Mouse (Mus musculus): ENCODE results near the gene Frmd8. TPM values are rescaled to one million over a fixed set of nuclear protein-coding genes. Genes with fewer than 3 reads are reported as not detected.

The Frmd8 gene
- polyA plus RNA-seq, 1 experiment from 2014 or later: 24.0 TPM

GRCm38 (mm10) chr19:5822834-5823205 lies 52.3 kb downstream of the Frmd8 start:
- no peak overlapping the region; the same call in 1 of the 2 replicates for H3K27ac ChIP-seq (ENCODE audit: low read depth, low read length)
- no peaks in the 10 kb centered on the region for H3K27me3 ChIP-seq (replicated peaks; ENCODE audit: control insufficient read depth, insufficient read depth, low read length)
- H3K9ac ChIP-seq (ENCODE audit: low read depth, low read length): no peak overlapping the region
- ATAC-seq: no peak
- 0 out of 2 replicates have a peak overlapping the region, but pooled peaks have one; percentile 13 for H3K4me2 ChIP-seq (replicated peaks; ENCODE audit: low read depth)
- no peak overlapping the region for H3K4me3 ChIP-seq (ENCODE audit: low read depth, low read length)
- no peak for TF ChIP-seq CTCF (IDR thresholded peaks at IDR 0.05; ENCODE audit: low read depth)
- H3K36me3 ChIP-seq (ENCODE audit: control insufficient read depth, insufficient read depth): peaks cover 12% of the 10 kb centered on the region; the same call in 1 of the 2 replicates
- WGBS: 75% methylated on average over 7 of the region's 7 CpGs
- H3K4me1 ChIP-seq (replicated peaks; ENCODE audit: control insufficient read depth, insufficient read depth, low read length): peaks cover 6% of the 10 kb centered on the region
- no peaks in the 10 kb centered on the region for H3K9me3 ChIP-seq (ENCODE audit: control insufficient read depth)

- ATAC-seq: no peak
- no peak overlapping the region for H3K27ac ChIP-seq (ENCODE audit: low read depth, low read length)
- peaks cover 11% of the 10 kb centered on the region for H3K4me1 ChIP-seq (replicated peaks; ENCODE audit: control insufficient read depth, insufficient read depth, low read length)
- peaks cover 12% of the 10 kb centered on the region; the same call in 1 of the 2 replicates for H3K36me3 ChIP-seq (ENCODE audit: control insufficient read depth, insufficient read depth)
- no peak overlapping the region for H3K4me2 ChIP-seq (replicated peaks; ENCODE audit: low read depth)
- H3K4me3 ChIP-seq (ENCODE audit: low read depth, low read length): no peak overlapping the region
- H3K9me3 ChIP-seq (ENCODE audit: control insufficient read depth): no peaks in the 10 kb centered on the region
- H3K9ac ChIP-seq (ENCODE audit: low read depth, low read length): no peak overlapping the region
- 57% methylated on average over 12 of the region's 12 CpGs for WGBS
- TF ChIP-seq CTCF (IDR thresholded peaks at IDR 0.05; ENCODE audit: low read depth): no peak
- no peaks in the 10 kb centered on the region for H3K27me3 ChIP-seq (replicated peaks; ENCODE audit: control insufficient read depth, insufficient read depth, low read length)
Observed at GRCm38 (mm10) chr19:5822174-5822833, 52.8 kb downstream of the Frmd8 start.

GRCm38 (mm10) chr19:5821847-5822173 lies 53.3 kb downstream of the Frmd8 start:
- WGBS: 84% methylated on average over 5 of the region's 5 CpGs
- no peak for TF ChIP-seq CTCF (IDR thresholded peaks at IDR 0.05; ENCODE audit: low read depth)

GRCm38 (mm10) chr19:5819549-5819948 lies 55.5 kb downstream of the Frmd8 start:
- Histone ChIP-seq H3K9ac (ENCODE audit: low read depth, low read length) (no peak overlapping the region), H3K4me3 (ENCODE audit: low read depth, low read length) (no peak overlapping the region), H3K27ac (ENCODE audit: low read depth, low read length) (no peak overlapping the region; the same call in 1 of the 2 replicates), H3K4me1 (replicated peaks; ENCODE audit: control insufficient read depth, insufficient read depth, low read length) (peaks cover 8% of the 10 kb centered on the region), H3K9me3 (ENCODE audit: control insufficient read depth) (no peaks in the 10 kb centered on the region), H3K4me2 (replicated peaks; ENCODE audit: low read depth) (no peak overlapping the region), H3K36me3 (ENCODE audit: control insufficient read depth, insufficient read depth) (no peaks in the 10 kb centered on the region), H3K27me3 (replicated peaks; ENCODE audit: control insufficient read depth, insufficient read depth, low read length) (no peaks in the 10 kb centered on the region)
- peak; percentile 64 for TF ChIP-seq CTCF (IDR thresholded peaks at IDR 0.05; ENCODE audit: low read depth)
- WGBS: 36% methylated on average over 12 of the region's 12 CpGs
- 0 out of 2 replicates have a peak, but pooled peaks have one; percentile 4 for ATAC-seq

More at GRCm38 (mm10) chr19:5821847-5822173, 53.3 kb downstream of the Frmd8 start:
- Histone ChIP-seq H3K27me3 (replicated peaks; ENCODE audit: control insufficient read depth, insufficient read depth, low read length) (no peaks in the 10 kb centered on the region), H3K4me3 (ENCODE audit: low read depth, low read length) (no peak overlapping the region), H3K27ac (ENCODE audit: low read depth, low read length) (no peak overlapping the region), H3K36me3 (ENCODE audit: control insufficient read depth, insufficient read depth) (peaks cover 12% of the 10 kb centered on the region; the same call in 1 of the 2 replicates), H3K4me1 (replicated peaks; ENCODE audit: control insufficient read depth, insufficient read depth, low read length) (peaks cover 11% of the 10 kb centered on the region), H3K4me2 (replicated peaks; ENCODE audit: low read depth) (no peak overlapping the region), H3K9me3 (ENCODE audit: control insufficient read depth) (no peaks in the 10 kb centered on the region), H3K9ac (ENCODE audit: low read depth, low read length) (no peak overlapping the region)
- ATAC-seq: no peak

GRCm38 (mm10) chr19:5818590-5818977 lies 56.5 kb downstream of the Frmd8 start:
- no peak for TF ChIP-seq CTCF (IDR thresholded peaks at IDR 0.05; ENCODE audit: low read depth)
- Histone ChIP-seq H3K4me2 (replicated peaks; ENCODE audit: low read depth) (no peak overlapping the region), H3K27me3 (replicated peaks; ENCODE audit: control insufficient read depth, insufficient read depth, low read length) (no peaks in the 10 kb centered on the region), H3K36me3 (ENCODE audit: control insufficient read depth, insufficient read depth) (no peaks in the 10 kb centered on the region), H3K27ac (ENCODE audit: low read depth, low read length) (no peak overlapping the region), H3K9me3 (ENCODE audit: control insufficient read depth) (no peaks in the 10 kb centered on the region), H3K9ac (ENCODE audit: low read depth, low read length) (no peak overlapping the region), H3K4me1 (replicated peaks; ENCODE audit: control insufficient read depth, insufficient read depth, low read length) (peaks cover 5% of the 10 kb centered on the region), H3K4me3 (ENCODE audit: low read depth, low read length) (no peak overlapping the region)
- WGBS: 64% methylated on average over 6 of the region's 6 CpGs
- no peak for ATAC-seq

- Histone ChIP-seq H3K36me3 (ENCODE audit: control insufficient read depth, insufficient read depth) (no peaks in the 10 kb centered on the region), H3K4me3 (ENCODE audit: low read depth, low read length) (no peak overlapping the region), H3K9me3 (ENCODE audit: control insufficient read depth) (no peaks in the 10 kb centered on the region), H3K4me1 (replicated peaks; ENCODE audit: control insufficient read depth, insufficient read depth, low read length) (peaks cover 5% of the 10 kb centered on the region; the same call in 1 of the 2 replicates), H3K9ac (ENCODE audit: low read depth, low read length) (peak overlapping the region; percentile 28; the same call in 1 of the 2 replicates), H3K4me2 (replicated peaks; ENCODE audit: low read depth) (peak overlapping the region; percentile 52), H3K27me3 (replicated peaks; ENCODE audit: control insufficient read depth, insufficient read depth, low read length) (no peaks in the 10 kb centered on the region), H3K27ac (ENCODE audit: low read depth, low read length) (peak overlapping the region; percentile 88)
- peak; percentile 93 for TF ChIP-seq CTCF (IDR thresholded peaks at IDR 0.05; ENCODE audit: low read depth)
- 21% methylated on average over 21 of the region's 21 CpGs for WGBS
- peak; percentile 63 for ATAC-seq
Observed at GRCm38 (mm10) chr19:5817703-5818589, 57.1 kb downstream of the Frmd8 start.
